Mouse (Mus musculus): ENCODE results near the gene Amigo2. TPM values are rescaled to one million over a fixed set of nuclear protein-coding genes. Genes with fewer than 3 reads are reported as not detected.
"Not testable (repeated sequence)": the region's sequence is repeated elsewhere in the genome, so short reads cannot be mapped to it uniquely, and the experiment has no call there.

The Amigo2 gene
- polyA plus RNA-seq, 1 experiment: 0.99 TPM

- no peak overlapping the region for H3K4me3 ChIP-seq (ENCODE audit: insufficient read depth, low read depth, low read length)
- 24% methylated on average over 8 of the region's 8 CpGs for WGBS
- DNase-seq: no peak
- H3K36me3 ChIP-seq (ENCODE audit: control insufficient read depth, insufficient read depth, low read length): no peaks in the 10 kb centered on the region
- H3K4me1 ChIP-seq (ENCODE audit: control insufficient read depth, insufficient read depth, low read length): no peaks in the 10 kb centered on the region
- TF ChIP-seq CTCF (conservative IDR thresholded peaks at IDR 0.05; ENCODE audit: insufficient read depth, insufficient read length, low read depth, low read length) (no peak), POLR2A (IDR thresholded peaks at IDR 0.05; ENCODE audit: low read depth, low read length) (no peak)
- no peaks in the 10 kb centered on the region for H3K27me3 ChIP-seq (replicated peaks; ENCODE audit: control insufficient read depth, insufficient read depth, low read length)
- no peak overlapping the region for H3K27ac ChIP-seq (ENCODE audit: insufficient read depth, low read depth, low read length)
Measured at GRCm38 (mm10) chr15:97224003-97224402, 23.1 kb downstream of the Amigo2 start.

- Histone ChIP-seq H3K4me1 (ENCODE audit: control insufficient read depth, insufficient read depth, low read length) (no peaks in the 10 kb centered on the region), H3K36me3 (ENCODE audit: control insufficient read depth, insufficient read depth, low read length) (no peaks in the 10 kb centered on the region), H3K4me3 (ENCODE audit: insufficient read depth, low read depth, low read length) (no peak overlapping the region), H3K27me3 (replicated peaks; ENCODE audit: control insufficient read depth, insufficient read depth, low read length) (no peaks in the 10 kb centered on the region), H3K27ac (ENCODE audit: insufficient read depth, low read depth, low read length) (no peak overlapping the region)
- TF ChIP-seq POLR2A (IDR thresholded peaks at IDR 0.05; ENCODE audit: low read depth, low read length): no peak
- no peak for TF ChIP-seq CTCF (conservative IDR thresholded peaks at IDR 0.05; ENCODE audit: insufficient read depth, insufficient read length, low read depth, low read length)
- WGBS: 60% methylated on average over 10 of the region's 10 CpGs
- DNase-seq: no peak
Measured at GRCm38 (mm10) chr15:97223431-97223830, 23.7 kb downstream of the Amigo2 start.

- TF ChIP-seq POLR2A (IDR thresholded peaks at IDR 0.05; ENCODE audit: low read depth, low read length): no peak
- TF ChIP-seq CTCF (conservative IDR thresholded peaks at IDR 0.05; ENCODE audit: insufficient read depth, insufficient read length, low read depth, low read length): no peak
- Histone ChIP-seq H3K4me1 (ENCODE audit: control insufficient read depth, insufficient read depth, low read length) (no peaks in the 10 kb centered on the region), H3K27me3 (replicated peaks; ENCODE audit: control insufficient read depth, insufficient read depth, low read length) (no peaks in the 10 kb centered on the region), H3K4me3 (ENCODE audit: insufficient read depth, low read depth, low read length) (no peak overlapping the region), H3K36me3 (ENCODE audit: control insufficient read depth, insufficient read depth, low read length) (no peaks in the 10 kb centered on the region), H3K27ac (ENCODE audit: insufficient read depth, low read depth, low read length) (no peak overlapping the region)
- WGBS: 98% methylated on average over 5 of the region's 5 CpGs
- DNase-seq: no peak
Measured at GRCm38 (mm10) chr15:97216843-97217242, 30.2 kb downstream of the Amigo2 start.

GRCm38 (mm10) chr15:97212501-97213477, 34.3 kb downstream of the Amigo2 start:
- no peak for DNase-seq
- H3K27ac ChIP-seq (ENCODE audit: insufficient read depth, low read depth, low read length): no peak overlapping the region
- no peak for TF ChIP-seq CTCF (conservative IDR thresholded peaks at IDR 0.05; ENCODE audit: insufficient read depth, insufficient read length, low read depth, low read length)
- TF ChIP-seq POLR2A (IDR thresholded peaks at IDR 0.05; ENCODE audit: low read depth, low read length): no peak

GRCm38 (mm10) chr15:97209754-97210153, 37.3 kb downstream of the Amigo2 start:
- H3K27ac ChIP-seq (ENCODE audit: insufficient read depth, low read depth, low read length); DNase-seq; H3K4me3 ChIP-seq (ENCODE audit: insufficient read depth, low read depth, low read length); H3K4me1 ChIP-seq (ENCODE audit: control insufficient read depth, insufficient read depth, low read length); H3K36me3 ChIP-seq (ENCODE audit: control insufficient read depth, insufficient read depth, low read length); H3K27me3 ChIP-seq (replicated peaks; ENCODE audit: control insufficient read depth, insufficient read depth, low read length): not testable (repeated sequence)
- 87% methylated on average over 3 of the region's 3 CpGs for WGBS

More at GRCm38 (mm10) chr15:97212501-97213477, 34.3 kb downstream of the Amigo2 start:
- H3K27me3 ChIP-seq (replicated peaks; ENCODE audit: control insufficient read depth, insufficient read depth, low read length): no peaks in the 10 kb centered on the region
- WGBS: 72% methylated on average over 17 of the region's 17 CpGs
- H3K36me3 ChIP-seq (ENCODE audit: control insufficient read depth, insufficient read depth, low read length): no peaks in the 10 kb centered on the region
- H3K4me3 ChIP-seq (ENCODE audit: insufficient read depth, low read depth, low read length): no peak overlapping the region
- no peaks in the 10 kb centered on the region for H3K4me1 ChIP-seq (ENCODE audit: control insufficient read depth, insufficient read depth, low read length)

- 98% methylated on average over 8 of the region's 8 CpGs for WGBS
- Histone ChIP-seq H3K27me3 (replicated peaks; ENCODE audit: control insufficient read depth, insufficient read depth, low read length) (no peaks in the 10 kb centered on the region), H3K4me3 (ENCODE audit: insufficient read depth, low read depth, low read length) (no peak overlapping the region), H3K36me3 (ENCODE audit: control insufficient read depth, insufficient read depth, low read length) (no peaks in the 10 kb centered on the region), H3K27ac (ENCODE audit: insufficient read depth, low read depth, low read length) (no peak overlapping the region), H3K4me1 (ENCODE audit: control insufficient read depth, insufficient read depth, low read length) (no peaks in the 10 kb centered on the region)
- no peak for TF ChIP-seq POLR2A (IDR thresholded peaks at IDR 0.05; ENCODE audit: low read depth, low read length)
- TF ChIP-seq CTCF (conservative IDR thresholded peaks at IDR 0.05; ENCODE audit: insufficient read depth, insufficient read length, low read depth, low read length): no peak
- DNase-seq: no peak
Measured at GRCm38 (mm10) chr15:97206506-97206905, 40.6 kb downstream of the Amigo2 start.

GRCm38 (mm10) chr15:97205776-97206175, 41.3 kb downstream of the Amigo2 start:
- no peaks in the 10 kb centered on the region for H3K27me3 ChIP-seq (replicated peaks; ENCODE audit: control insufficient read depth, insufficient read depth, low read length)
- 84% methylated on average over 10 of the region's 10 CpGs for WGBS
- no peak for DNase-seq
- H3K36me3 ChIP-seq (ENCODE audit: control insufficient read depth, insufficient read depth, low read length): no peaks in the 10 kb centered on the region
- TF ChIP-seq POLR2A (IDR thresholded peaks at IDR 0.05; ENCODE audit: low read depth, low read length) (no peak), CTCF (conservative IDR thresholded peaks at IDR 0.05; ENCODE audit: insufficient read depth, insufficient read length, low read depth, low read length) (no peak)
- no peak overlapping the region for H3K27ac ChIP-seq (ENCODE audit: insufficient read depth, low read depth, low read length)
- H3K4me3 ChIP-seq (ENCODE audit: insufficient read depth, low read depth, low read length): no peak overlapping the region
- no peaks in the 10 kb centered on the region for H3K4me1 ChIP-seq (ENCODE audit: control insufficient read depth, insufficient read depth, low read length)

Data from kidney, adult 2 months (tissue).